Mouse (Mus musculus) limb, embryonic 10.5 days (tissue): ENCODE data around the gene Tenm4. TPM values are rescaled to one million over a fixed set of nuclear protein-coding genes. Genes with fewer than 3 reads are reported as not detected.

Experiments used
- DNase-seq: peaks from one replicate; pipeline ENCODE4 v3.0.0-alpha.2; 2017; ENCODE audit warnings: low spot score
- H3K27ac ChIP-seq: fragments of 300-500 bp; sonication (generic); 2 replicates; pipeline ENCODE4 v1.5.1; 2016; ENCODE audit warnings: mild to moderate bottlenecking
- H3K27me3 ChIP-seq: fragments of 300-500 bp; sonication (generic); 2 replicates; pipeline ENCODE4 v1.6.1; 2016; ENCODE audit warnings: low read depth, mild to moderate bottlenecking; ENCODE audit not compliant: poor library complexity, severe bottlenecking
- H3K36me3 ChIP-seq: fragments of 300-500 bp; sonication (generic); 2 replicates; pipeline ENCODE4 v1.6.1; 2016; ENCODE audit warnings: mild to moderate bottlenecking, moderate library complexity
- H3K4me1 ChIP-seq: fragments of 300-500 bp; sonication (generic); 2 replicates; pipeline ENCODE4 v1.6.1; 2016
- H3K4me3 ChIP-seq: fragments of 300-500 bp; sonication (generic); 2 replicates; pipeline ENCODE4 v1.5.1; 2016; ENCODE audit warnings: mild to moderate bottlenecking, moderate library complexity
- H3K9me3 ChIP-seq: fragments of 300-500 bp; sonication (generic); replicated peaks from 2 replicates; pipeline ENCODE4 v1.6.1; 2016; ENCODE audit warnings: mild to moderate bottlenecking
- WGBS: fragments of 180-500 bp; shearing (Covaris S2); methylation state at CpG from one replicate; pipeline ENCODE4 v1.1.7; 2016; 5-methylcytosine and 5-hydroxymethylcytosine counted together
- polyA plus RNA-seq: library from polyadenylated mRNA; unstranded; fragments of >200 nt; fragmentation: Nextera tagmentation; extraction: Ambion mirVana; gene quantifications from 2 replicates; pipeline ENCODE4 v1.2.1, GENCODE M21; 2016

The Tenm4 gene
- polyA plus RNA-seq, 1 experiment from 2014 or later, result 32.1 TPM

DNA sequence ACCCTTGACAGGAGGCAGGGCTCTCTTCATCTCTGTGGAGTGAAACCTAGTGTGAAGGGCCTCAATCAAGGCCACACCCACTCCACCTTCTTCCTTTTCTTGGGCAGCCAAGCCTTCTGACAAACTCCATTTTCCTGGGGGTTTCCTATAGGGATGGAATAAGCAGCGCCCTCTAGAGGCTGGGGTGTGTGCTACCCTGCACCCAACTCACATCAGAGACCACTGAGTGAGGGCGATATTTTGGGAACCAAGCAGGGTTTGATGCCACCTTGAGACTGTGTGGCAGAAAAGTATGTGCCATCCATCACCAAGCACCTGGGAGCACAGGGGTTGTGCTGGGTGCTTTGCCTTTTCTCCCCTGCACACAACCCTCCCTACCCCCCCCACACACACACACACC is 483.2 kb downstream of the Tenm4 start:
- Histone ChIP-seq H3K27ac (peak overlapping the region; percentile 80; the same call in 1 of the 2 replicates), H3K4me3 (no peak overlapping the region), H3K9me3 (no peaks in the 10 kb centered on the region), H3K36me3 (0 out of 2 replicates have a peak, but pooled peaks cover 5% of the 10 kb centered on the region), H3K27me3 (peaks cover 18% of the 10 kb centered on the region; the same call in 1 of the 2 replicates), H3K4me1 (peaks cover 100% of the 10 kb centered on the region)
- WGBS, result 57% methylated on average over 2 of the region's 2 CpGs
- no peak for DNase-seq

DNA sequence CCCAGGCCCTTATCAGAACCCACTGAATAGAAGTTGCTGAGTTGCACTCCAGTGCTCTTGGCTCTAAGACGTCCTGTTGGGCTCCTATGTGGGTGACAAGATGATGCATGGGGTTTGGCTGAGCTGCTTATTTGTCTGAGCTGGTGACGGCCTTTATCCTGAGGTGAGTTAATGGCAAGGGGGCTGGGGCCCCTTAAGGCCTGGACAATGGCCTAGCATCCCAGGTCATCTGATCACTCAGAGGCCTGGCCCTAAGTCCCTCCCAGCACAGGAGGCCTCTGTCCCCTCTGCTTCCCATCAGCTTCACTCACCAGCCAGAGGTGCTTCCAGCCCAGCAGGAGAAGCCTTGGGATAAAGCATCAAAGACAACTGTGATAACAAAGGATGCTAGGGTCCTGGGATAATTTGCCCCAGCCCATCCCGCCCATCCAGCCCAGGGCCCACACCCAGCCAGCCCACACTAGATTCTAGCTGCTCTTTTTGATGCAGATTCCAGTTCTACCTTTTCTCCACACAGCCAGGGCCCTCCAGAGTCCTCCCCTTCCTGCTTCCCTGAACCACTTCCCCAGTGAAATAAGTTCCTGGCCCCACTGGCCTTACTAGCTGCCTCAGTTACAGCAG is 484.2 kb downstream of the Tenm4 start:
- Histone ChIP-seq H3K27me3 (peaks cover 17% of the 10 kb centered on the region; the same call in 1 of the 2 replicates), H3K4me1 (peaks cover 100% of the 10 kb centered on the region), H3K9me3 (no peaks in the 10 kb centered on the region), H3K36me3 (0 out of 2 replicates have a peak, but pooled peaks cover 6% of the 10 kb centered on the region), H3K4me3 (no peak overlapping the region), H3K27ac (peak overlapping the region; percentile 80)
- DNase-seq, result no peak
- WGBS, result 21% methylated on average over 3 of the region's 3 CpGs

DNA sequence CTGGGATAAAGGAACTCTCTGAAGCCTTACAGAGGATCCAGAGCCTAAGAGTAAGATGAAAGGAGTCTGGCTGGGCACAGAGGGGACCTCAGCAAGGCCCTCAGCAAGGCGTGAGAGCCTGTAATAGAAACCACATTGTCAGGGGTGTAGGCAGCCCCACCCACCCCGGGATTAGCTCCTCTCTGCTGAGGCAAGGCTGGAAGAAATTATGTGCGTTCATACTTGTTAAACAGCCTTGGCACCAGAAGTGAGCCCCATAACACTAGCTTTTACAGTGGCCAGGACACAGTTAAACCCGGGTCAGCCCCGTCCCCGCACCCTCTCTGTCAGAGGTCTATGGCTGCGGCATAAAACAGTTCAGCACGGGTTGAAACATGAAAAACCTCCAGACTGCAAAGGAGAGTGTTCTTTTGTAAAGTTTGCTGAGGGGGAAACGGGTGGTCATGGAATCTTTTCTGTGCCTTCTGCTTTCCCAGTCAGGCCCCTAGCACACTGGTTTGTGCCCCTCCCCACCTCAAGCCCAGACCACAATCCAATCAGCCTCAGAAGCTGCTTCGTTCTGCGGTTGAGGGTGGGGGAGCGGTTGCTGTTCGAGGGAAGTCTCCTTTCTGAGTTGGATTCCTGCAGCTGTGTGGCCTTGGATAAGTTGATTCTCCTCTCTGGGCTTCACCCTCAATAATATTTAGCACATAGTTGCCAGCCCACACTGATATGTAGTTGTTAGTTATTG is 486.2 kb downstream of the Tenm4 start:
- peaks cover 24% of the 10 kb centered on the region; the same call in 1 of the 2 replicates for H3K27me3 ChIP-seq
- peaks cover 100% of the 10 kb centered on the region for H3K4me1 ChIP-seq
- DNase-seq, result peak; percentile 85
- H3K27ac ChIP-seq, result peak overlapping the region; percentile 83
- H3K9me3 ChIP-seq, result no peaks in the 10 kb centered on the region
- 2% methylated on average over 13 of the region's 13 CpGs for WGBS
- 0 out of 2 replicates have a peak, but pooled peaks cover 6% of the 10 kb centered on the region for H3K36me3 ChIP-seq
- no peak overlapping the region for H3K4me3 ChIP-seq

DNA sequence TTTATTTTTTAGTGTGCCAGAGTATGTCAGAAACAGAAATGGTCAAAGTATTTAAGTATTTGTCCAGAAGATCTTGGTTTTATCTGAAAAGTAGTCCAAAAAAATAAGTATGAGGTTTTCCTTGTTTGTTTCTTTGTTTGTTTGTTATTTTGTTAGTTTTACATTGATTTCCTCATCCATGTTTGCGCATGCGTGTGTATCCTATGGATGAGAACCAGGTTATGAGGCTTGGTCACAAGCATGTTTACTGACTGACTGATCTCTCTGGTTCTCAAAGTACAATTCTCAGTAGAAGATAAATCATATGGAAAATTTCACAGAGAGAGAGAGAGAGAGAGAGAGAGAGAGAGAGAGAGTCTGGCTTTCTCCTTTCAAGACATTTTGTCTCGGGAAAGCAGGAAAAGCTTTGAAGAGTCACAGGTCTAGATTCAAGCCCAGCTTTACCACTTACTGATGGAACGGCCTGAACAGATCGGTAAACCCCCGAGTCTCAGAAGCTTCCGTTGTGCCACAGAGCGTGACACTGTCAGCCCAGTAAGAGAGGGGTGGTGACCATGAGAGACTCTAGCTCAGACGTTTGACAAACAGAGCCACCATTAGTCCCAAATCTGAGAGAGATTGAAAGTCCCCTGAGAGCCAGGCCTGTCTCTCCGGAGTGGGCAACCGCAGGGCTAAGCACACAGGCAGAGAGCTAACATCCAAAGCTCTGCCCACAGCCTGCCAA is 487.0 kb downstream of the Tenm4 start:
- peaks cover 24% of the 10 kb centered on the region; the same call in 1 of the 2 replicates for H3K27me3 ChIP-seq
- no peak for DNase-seq
- 58% methylated on average over 11 of the region's 11 CpGs for WGBS
- H3K36me3 ChIP-seq, result 0 out of 2 replicates have a peak, but pooled peaks cover 6% of the 10 kb centered on the region
- H3K27ac ChIP-seq, result peak overlapping the region; percentile 83
- no peaks in the 10 kb centered on the region for H3K9me3 ChIP-seq
- H3K4me1 ChIP-seq, result peaks cover 100% of the 10 kb centered on the region
- H3K4me3 ChIP-seq, result no peak overlapping the region

DNA sequence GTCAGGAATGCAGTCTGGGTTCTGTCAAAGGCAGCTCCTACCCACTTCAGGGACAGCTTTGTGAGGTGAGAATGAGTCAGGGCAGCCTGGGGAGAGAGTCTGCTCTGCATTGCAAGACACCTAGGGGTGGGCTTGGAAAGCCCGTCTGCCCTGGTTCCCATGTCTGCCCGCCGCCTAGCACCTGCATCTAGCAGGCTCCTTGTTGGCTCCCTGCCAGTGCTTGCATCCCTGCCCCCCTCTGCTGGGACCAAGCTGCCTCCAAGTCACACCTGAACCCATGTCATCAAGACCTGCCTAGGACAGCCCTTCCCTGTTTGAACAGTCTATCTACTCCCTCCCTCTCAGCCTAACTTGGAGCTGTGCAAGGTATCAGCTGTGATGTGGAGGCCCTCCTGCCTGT is 489.9 kb downstream of the Tenm4 start:
- H3K4me1 ChIP-seq, result peaks cover 93% of the 10 kb centered on the region
- DNase-seq, result peak; percentile 75
- H3K36me3 ChIP-seq, result 0 out of 2 replicates have a peak, but pooled peaks cover 3% of the 10 kb centered on the region
- no peak overlapping the region for H3K4me3 ChIP-seq
- peaks cover 18% of the 10 kb centered on the region; the same call in 1 of the 2 replicates for H3K27me3 ChIP-seq
- H3K27ac ChIP-seq, result peak overlapping the region; percentile 66
- H3K9me3 ChIP-seq, result no peaks in the 10 kb centered on the region
- 25% methylated on average over 3 of the region's 3 CpGs for WGBS

DNA sequence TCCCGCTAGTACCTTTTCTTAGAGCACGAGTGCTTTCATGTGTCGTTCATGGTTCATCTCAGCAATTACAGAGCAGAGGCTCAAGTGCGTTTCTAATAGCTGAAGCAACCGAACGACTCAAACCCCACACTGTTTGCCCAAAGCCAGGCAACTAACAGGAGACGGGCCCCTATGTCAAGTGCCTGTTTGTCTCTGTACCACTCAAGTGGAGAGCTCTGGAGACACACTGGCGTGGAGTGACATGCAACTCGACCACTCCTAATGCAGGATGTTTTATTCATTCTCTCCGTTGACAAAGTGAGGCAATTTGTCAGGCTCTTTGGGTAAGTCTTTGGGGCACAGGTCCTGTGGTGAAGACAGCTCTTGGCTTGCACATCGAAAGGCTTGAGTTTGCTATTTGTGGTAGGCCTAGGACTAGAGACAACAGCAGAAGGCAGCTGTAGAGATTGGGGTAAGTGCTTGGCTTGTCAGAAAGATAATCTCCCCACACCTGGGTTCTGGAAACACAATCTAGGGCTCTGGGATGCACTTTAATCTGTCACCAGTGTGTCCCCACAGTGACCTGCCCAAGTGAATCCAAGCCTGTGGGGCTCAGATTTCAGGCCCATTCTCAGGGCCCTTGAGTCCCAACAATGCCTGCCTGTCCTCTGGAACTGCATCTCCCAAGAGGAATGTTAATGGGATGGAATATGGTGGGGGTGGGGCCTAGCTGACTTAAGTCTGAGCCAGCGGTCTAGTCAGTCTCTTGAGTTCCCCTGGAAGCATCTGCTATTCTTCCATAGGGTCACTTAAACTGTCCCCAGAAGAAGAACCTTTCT is 490.5 kb downstream of the Tenm4 start:
- 52% methylated on average over 12 of the region's 12 CpGs for WGBS
- DNase-seq, result no peak
- no peaks in the 10 kb centered on the region for H3K9me3 ChIP-seq
- no peak overlapping the region for H3K4me3 ChIP-seq
- peaks cover 18% of the 10 kb centered on the region; the same call in 1 of the 2 replicates for H3K27me3 ChIP-seq
- 0 out of 2 replicates have a peak, but pooled peaks cover 3% of the 10 kb centered on the region for H3K36me3 ChIP-seq
- H3K4me1 ChIP-seq, result peaks cover 93% of the 10 kb centered on the region
- H3K27ac ChIP-seq, result peak overlapping the region; percentile 66

DNA sequence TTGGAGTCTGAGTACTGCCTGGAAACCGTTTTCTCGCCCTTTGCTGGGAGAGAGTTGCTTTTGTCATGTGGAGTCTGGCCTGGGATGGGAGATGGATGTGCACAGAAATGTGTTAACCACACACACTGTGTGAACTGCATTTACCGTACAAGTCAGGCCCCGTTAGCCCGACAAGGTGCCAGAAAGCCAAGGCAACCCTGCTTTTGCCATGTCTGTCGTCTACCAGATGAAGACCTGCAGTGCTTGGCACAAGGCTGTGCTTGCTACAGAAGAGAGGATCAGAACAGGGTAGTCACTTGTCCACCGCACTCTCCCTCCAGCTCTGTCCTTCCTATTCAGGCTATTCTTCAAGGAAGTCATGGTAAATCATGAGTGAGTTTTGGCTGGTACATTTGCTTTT is 492.3 kb downstream of the Tenm4 start:
- 70% methylated on average over 7 of the region's 7 CpGs for WGBS
- peaks cover 93% of the 10 kb centered on the region for H3K4me1 ChIP-seq
- no peak overlapping the region for H3K4me3 ChIP-seq
- H3K9me3 ChIP-seq, result no peaks in the 10 kb centered on the region
- peaks cover 17% of the 10 kb centered on the region; the same call in 1 of the 2 replicates for H3K27me3 ChIP-seq
- peak overlapping the region; percentile 53 for H3K27ac ChIP-seq
- no peak for DNase-seq
- H3K36me3 ChIP-seq, result 0 out of 2 replicates have a peak, but pooled peaks cover 3% of the 10 kb centered on the region

DNA sequence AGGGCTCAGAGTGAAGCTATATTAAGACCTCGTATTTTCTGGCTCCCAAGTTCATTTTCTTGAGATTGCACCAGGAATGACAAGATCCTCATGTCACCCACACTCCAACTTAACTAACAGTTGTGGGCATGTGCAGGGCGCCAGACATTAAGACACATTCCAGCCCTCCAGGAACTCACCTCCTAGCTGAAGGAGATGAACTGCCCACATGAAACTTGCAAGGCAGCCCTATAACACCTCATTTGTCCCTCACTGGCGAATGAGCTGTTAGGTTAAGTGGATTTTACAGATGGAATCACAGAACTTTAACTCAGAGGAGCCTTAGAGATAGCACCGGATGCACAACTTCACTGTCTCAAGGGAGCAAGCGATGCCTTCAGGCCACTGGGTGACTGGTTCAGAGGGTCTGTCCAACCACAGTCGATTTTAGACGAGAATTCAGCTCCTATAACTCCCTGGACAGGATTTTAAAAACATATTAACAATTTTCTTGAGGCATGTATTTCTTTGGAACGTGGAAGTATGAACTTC is 495.4 kb downstream of the Tenm4 start:
- no peak for DNase-seq
- Histone ChIP-seq H3K9me3 (no peaks in the 10 kb centered on the region), H3K27ac (0 out of 2 replicates have a peak overlapping the region, but pooled peaks have one; percentile 1), H3K4me1 (peaks cover 93% of the 10 kb centered on the region), H3K4me3 (no peak overlapping the region), H3K27me3 (no peaks in the 10 kb centered on the region), H3K36me3 (no peaks in the 10 kb centered on the region)
- WGBS, result 47% methylated on average over 8 of the region's 8 CpGs

DNA sequence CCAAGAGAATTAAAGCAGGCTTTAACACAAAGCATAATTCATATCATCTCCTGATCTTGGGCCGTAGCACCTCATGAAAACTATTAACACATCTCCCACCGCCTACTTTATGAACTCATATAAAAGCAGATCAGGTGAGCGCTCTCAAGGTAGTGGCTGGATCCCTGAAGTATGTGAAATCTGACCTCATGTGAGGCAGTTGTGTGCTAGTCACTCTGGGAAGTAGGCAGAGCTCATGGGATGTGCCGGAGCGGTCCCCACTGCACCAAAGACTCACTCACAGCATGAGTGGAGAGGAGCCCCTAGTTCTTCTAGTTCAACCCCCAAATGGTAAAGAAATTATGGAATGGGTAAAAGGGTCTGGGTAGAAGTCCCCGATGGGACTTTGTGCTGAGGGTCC is 496.6 kb downstream of the Tenm4 start:
- no peak for DNase-seq
- no peaks in the 10 kb centered on the region for H3K27me3 ChIP-seq
- 59% methylated on average over 6 of the region's 6 CpGs for WGBS
- peak overlapping the region; percentile 59; the same call in 1 of the 2 replicates for H3K27ac ChIP-seq
- peaks cover 91% of the 10 kb centered on the region for H3K4me1 ChIP-seq
- no peak overlapping the region for H3K4me3 ChIP-seq
- no peaks in the 10 kb centered on the region for H3K9me3 ChIP-seq
- no peaks in the 10 kb centered on the region for H3K36me3 ChIP-seq

DNA sequence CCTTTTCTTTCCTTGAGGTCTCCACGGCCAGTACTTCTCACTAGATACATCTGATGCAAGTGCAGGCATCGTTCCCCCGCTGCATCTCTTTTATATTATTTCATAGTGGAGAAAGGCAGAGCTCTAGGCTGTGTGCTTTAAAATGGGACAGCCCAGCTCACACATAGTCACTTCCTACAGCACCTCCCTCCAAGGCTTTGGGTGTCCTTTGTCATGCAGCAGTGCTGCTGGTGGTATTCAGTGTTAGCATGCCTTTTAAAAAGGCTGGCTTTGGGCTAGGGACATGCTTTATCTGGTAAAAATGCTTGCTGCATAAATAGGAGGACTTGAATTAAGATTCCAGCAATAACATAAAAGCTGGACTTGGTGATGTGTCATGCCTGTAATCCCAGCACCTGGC is 499.0 kb downstream of the Tenm4 start:
- Histone ChIP-seq H3K36me3 (no peaks in the 10 kb centered on the region), H3K9me3 (no peaks in the 10 kb centered on the region), H3K4me1 (peaks cover 81% of the 10 kb centered on the region), H3K27me3 (peaks cover 9% of the 10 kb centered on the region; the same call in 1 of the 2 replicates), H3K27ac (peak overlapping the region; percentile 27; the same call in 1 of the 2 replicates), H3K4me3 (no peak overlapping the region)
- DNase-seq, result no peak
- 92% methylated on average over 3 of the region's 3 CpGs for WGBS

DNA sequence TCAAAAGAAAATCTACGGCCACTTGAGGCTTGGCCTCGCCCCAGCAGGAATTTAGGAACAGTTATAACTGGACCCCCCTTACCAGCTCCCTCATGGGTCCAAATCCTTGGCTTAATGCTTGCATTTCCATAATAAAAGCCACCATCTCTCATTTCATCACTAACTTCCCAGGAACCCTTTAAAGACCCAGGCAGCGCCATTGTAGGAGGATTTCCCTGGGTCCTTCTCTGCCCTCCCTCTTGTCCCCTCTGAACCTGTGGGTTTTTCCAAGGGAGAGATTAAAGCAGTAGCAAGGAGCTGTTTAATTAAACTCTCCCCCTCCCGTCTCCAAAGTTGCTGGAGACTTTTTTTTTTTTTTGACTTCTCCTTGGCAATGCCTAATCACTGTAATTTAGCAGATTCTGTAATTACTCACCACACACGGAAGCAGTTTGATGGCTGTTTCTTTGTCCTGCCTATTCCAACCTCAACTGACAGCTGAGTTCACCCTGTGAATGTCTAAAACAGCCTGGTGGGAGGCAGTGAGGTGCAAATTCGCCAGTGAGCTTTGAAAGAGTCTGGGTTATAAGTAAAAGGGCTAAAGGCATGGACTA is 501.4 kb downstream of the Tenm4 start:
- 4% methylated on average over 6 of the region's 6 CpGs for WGBS
- H3K9me3 ChIP-seq, result no peaks in the 10 kb centered on the region
- no peaks in the 10 kb centered on the region for H3K36me3 ChIP-seq
- no peak overlapping the region for H3K4me3 ChIP-seq
- no peak for DNase-seq
- peak overlapping the region; percentile 75 for H3K27ac ChIP-seq
- H3K4me1 ChIP-seq, result peaks cover 81% of the 10 kb centered on the region
- H3K27me3 ChIP-seq, result peaks cover 9% of the 10 kb centered on the region; the same call in 1 of the 2 replicates
